Mouse (Mus musculus): ENCODE results near the gene Eif4g1. TPM values are rescaled to one million over a fixed set of nuclear protein-coding genes. Genes with fewer than 3 reads are reported as not detected.

The Eif4g1 gene
- polyA plus RNA-seq, 1 experiment = 96.5 TPM

DNA sequence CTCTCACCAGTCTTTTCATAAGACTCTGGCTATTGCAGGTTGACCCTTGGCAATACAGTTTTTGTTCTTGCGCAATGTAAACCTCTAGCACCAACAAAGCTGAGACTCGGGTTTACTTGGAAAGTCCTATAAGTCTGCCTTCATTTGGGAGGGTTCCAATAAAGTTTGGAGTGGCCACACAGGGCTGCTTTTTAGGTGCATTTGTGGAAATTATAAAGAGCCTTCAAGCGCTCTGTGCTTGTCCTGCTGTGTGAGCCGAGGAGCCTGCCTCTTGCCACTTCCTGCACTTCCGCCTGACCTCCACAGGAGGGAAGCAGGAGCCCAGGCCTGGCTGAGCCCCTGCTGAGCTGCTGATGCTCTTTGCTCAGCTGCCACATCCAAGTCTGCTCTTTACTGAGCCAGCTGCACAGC lies 56.2 kb downstream of the Eif4g1 start:
- H3K27ac ChIP-seq (ENCODE audit: insufficient read depth, low read depth, low read length) = no peak overlapping the region
- 45% methylated on average over 5 of the region's 5 CpGs for WGBS
- H3K4me3 ChIP-seq (ENCODE audit: insufficient read depth, low read depth, low read length) = no peak overlapping the region
- no peak for TF ChIP-seq POLR2A (IDR thresholded peaks at IDR 0.05; ENCODE audit: insufficient read depth, low read depth, low read length)
- peak; percentile 68 for TF ChIP-seq CTCF (IDR thresholded peaks at IDR 0.05; ENCODE audit: insufficient read depth, low read depth, low read length)
- no peaks in the 10 kb centered on the region for H3K4me1 ChIP-seq (ENCODE audit: control insufficient read depth, insufficient read depth, low read length)

- TF ChIP-seq CTCF (IDR thresholded peaks at IDR 0.05; ENCODE audit: insufficient read depth, low read depth, low read length) (no peak), POLR2A (IDR thresholded peaks at IDR 0.05; ENCODE audit: insufficient read depth, low read depth, low read length) (no peak)
- Histone ChIP-seq H3K27ac (ENCODE audit: insufficient read depth, low read depth, low read length) (no peak overlapping the region), H3K4me3 (ENCODE audit: insufficient read depth, low read depth, low read length) (no peak overlapping the region), H3K4me1 (ENCODE audit: control insufficient read depth, insufficient read depth, low read length) (no peaks in the 10 kb centered on the region)
- 93% methylated on average over 7 of the region's 7 CpGs for WGBS
Observed at GRCm38 (mm10) chr16:20725321-20725720, 57.2 kb downstream of the Eif4g1 start.

- no peak overlapping the region for H3K27ac ChIP-seq (ENCODE audit: insufficient read depth, low read depth, low read length)
- TF ChIP-seq POLR2A (IDR thresholded peaks at IDR 0.05; ENCODE audit: insufficient read depth, low read depth, low read length) (no peak), CTCF (IDR thresholded peaks at IDR 0.05; ENCODE audit: insufficient read depth, low read depth, low read length) (no peak)
- WGBS = 89% methylated on average over 4 of the region's 4 CpGs
Observed at GRCm38 (mm10) chr16:20725750-20726149, 57.6 kb downstream of the Eif4g1 start.

GRCm38 (mm10) chr16:20726384-20726783 lies 58.3 kb downstream of the Eif4g1 start:
- Histone ChIP-seq H3K4me1 (ENCODE audit: control insufficient read depth, insufficient read depth, low read length) (no peaks in the 10 kb centered on the region), H3K27ac (ENCODE audit: insufficient read depth, low read depth, low read length) (no peak overlapping the region), H3K4me3 (ENCODE audit: insufficient read depth, low read depth, low read length) (no peak overlapping the region)
- TF ChIP-seq POLR2A (IDR thresholded peaks at IDR 0.05; ENCODE audit: insufficient read depth, low read depth, low read length) = no peak
- no peak for TF ChIP-seq CTCF (IDR thresholded peaks at IDR 0.05; ENCODE audit: insufficient read depth, low read depth, low read length)
- 71% methylated on average over 1 of the region's 1 CpGs for WGBS

More at GRCm38 (mm10) chr16:20725750-20726149, 57.6 kb downstream of the Eif4g1 start:
- Histone ChIP-seq H3K4me1 (ENCODE audit: control insufficient read depth, insufficient read depth, low read length) (no peaks in the 10 kb centered on the region), H3K4me3 (ENCODE audit: insufficient read depth, low read depth, low read length) (no peak overlapping the region)

- H3K4me1 ChIP-seq (ENCODE audit: control insufficient read depth, insufficient read depth, low read length) = peaks cover 12% of the 10 kb centered on the region
- no peak overlapping the region for H3K4me3 ChIP-seq (ENCODE audit: insufficient read depth, low read depth, low read length)
- H3K27ac ChIP-seq (ENCODE audit: insufficient read depth, low read depth, low read length) = no peak overlapping the region
- TF ChIP-seq CTCF (IDR thresholded peaks at IDR 0.05; ENCODE audit: insufficient read depth, low read depth, low read length) (no peak), POLR2A (IDR thresholded peaks at IDR 0.05; ENCODE audit: insufficient read depth, low read depth, low read length) (no peak)
- WGBS = 59% methylated on average over 5 of the region's 5 CpGs
Observed at GRCm38 (mm10) chr16:20730293-20730711, 62.2 kb downstream of the Eif4g1 start.

DNA sequence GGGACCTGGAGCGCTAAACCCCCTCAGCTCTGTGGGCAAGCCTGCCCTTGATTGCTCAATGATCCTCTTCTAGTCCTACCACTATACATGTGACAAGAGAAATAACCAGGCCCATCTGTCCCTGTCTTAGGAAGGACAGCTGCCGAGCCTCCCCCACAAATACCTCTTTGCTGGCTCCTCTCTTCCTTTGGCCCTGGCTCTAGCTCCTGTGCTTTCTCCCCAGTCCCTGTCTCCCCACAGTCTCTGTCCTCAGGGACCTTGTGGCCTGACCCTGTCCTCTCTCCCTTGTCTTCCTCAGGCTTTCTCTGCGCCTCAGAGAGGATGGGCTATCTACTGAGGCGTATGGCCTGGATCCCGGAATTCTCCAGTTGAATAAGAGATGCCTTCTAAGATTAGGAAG lies 63.6 kb downstream of the Eif4g1 start:
- Histone ChIP-seq H3K4me3 (ENCODE audit: insufficient read depth, low read depth, low read length) (no peak overlapping the region), H3K4me1 (ENCODE audit: control insufficient read depth, insufficient read depth, low read length) (peaks cover 12% of the 10 kb centered on the region), H3K27ac (ENCODE audit: insufficient read depth, low read depth, low read length) (no peak overlapping the region)
- TF ChIP-seq CTCF (IDR thresholded peaks at IDR 0.05; ENCODE audit: insufficient read depth, low read depth, low read length) (no peak), POLR2A (IDR thresholded peaks at IDR 0.05; ENCODE audit: insufficient read depth, low read depth, low read length) (no peak)
- WGBS = 78% methylated on average over 5 of the region's 5 CpGs

DNA sequence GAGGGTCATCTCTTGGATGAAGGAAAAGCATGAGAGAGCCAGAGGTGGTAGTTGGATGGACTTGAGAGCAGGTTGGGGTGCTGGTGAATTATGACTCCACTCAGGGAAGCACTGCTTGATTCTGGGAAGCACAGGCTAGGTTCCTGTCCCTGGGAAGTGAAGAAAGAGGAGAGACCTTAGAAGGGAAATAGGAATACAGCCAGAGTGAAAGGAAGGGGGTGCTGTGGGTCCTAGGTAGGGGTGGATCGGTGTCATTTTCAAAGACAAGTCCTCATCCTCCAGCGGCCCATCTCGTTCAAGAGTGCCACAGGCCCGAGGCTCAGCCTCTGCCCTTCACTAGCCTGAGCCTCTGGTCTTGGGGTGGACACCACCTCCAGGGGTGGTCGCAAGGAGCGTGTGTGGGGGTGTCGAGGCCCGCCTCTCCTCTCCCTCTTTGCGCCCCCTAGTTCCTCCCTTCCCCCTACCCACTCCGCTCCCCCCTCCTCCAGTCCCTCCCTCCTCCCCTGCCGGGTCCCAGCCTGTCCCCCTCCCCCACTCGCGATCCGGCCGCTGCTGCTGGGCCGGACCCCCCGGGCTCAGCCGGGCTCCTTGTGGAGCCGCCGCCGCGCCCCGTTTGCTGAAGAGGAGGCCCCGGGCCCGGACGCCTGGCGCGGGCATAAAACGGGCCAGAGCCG lies 64.3 kb downstream of the Eif4g1 start:
- TF ChIP-seq POLR2A (IDR thresholded peaks at IDR 0.05; ENCODE audit: insufficient read depth, low read depth, low read length) (no peak), CTCF (IDR thresholded peaks at IDR 0.05; ENCODE audit: insufficient read depth, low read depth, low read length) (no peak)
- Histone ChIP-seq H3K4me3 (ENCODE audit: insufficient read depth, low read depth, low read length) (peak overlapping the region; percentile 64), H3K27ac (ENCODE audit: insufficient read depth, low read depth, low read length) (no peak overlapping the region), H3K4me1 (ENCODE audit: control insufficient read depth, insufficient read depth, low read length) (peaks cover 12% of the 10 kb centered on the region)
- WGBS = 3% methylated on average over 30 of the region's 30 CpGs

DNA sequence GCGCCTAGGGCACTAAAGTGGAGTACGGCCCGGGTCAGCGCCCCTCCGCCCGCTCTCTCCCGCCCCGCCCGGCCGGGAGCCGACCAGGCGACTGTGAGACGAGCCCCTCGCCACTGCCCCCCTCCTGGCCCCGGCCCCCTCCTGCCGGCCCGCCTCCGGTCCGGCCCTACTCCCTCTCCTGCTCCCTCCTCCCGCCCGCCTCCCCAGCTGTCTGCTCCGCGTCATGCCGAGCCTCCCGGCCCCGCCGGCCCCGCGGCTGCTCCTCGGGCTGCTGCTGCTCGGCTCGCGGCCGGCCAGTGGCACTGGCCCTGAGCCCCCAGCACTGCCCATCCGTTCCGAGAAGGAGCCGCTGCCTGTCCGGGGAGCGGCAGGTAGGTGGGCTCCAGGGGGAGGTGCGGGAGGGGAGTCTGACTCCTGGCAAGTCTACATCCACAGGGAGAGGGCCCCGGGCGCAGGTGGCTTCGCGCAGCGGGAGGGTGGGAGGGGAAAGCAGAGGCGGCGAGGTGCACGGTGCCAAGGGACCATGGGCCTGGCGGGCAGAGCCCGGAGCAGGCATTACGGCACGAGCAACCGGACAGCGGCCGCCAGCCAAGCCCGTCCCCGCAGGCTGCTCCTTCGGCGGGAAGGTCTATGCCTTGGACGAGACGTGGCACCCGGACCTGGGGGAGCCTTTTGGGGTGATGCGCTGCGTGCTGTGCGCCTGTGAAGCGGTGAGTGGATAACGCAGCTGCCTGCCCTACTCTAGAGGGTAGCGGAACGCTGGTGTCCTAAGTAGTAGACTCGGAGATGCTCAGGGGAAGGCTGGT lies 65.0 kb downstream of the Eif4g1 start, which contains the start of gene Chrd:
Gene Chrd, plus strand, starts transcription at position 203 of the 806 bp plus-strand sequence.
- no peak within 1 kb of the TSS for H3K27ac ChIP-seq (ENCODE audit: insufficient read depth, low read depth, low read length)
- under 1% methylated on average over 68 of the region's 70 CpGs for WGBS
- TF ChIP-seq CTCF (IDR thresholded peaks at IDR 0.05; ENCODE audit: insufficient read depth, low read depth, low read length) (no peak), POLR2A (IDR thresholded peaks at IDR 0.05; ENCODE audit: insufficient read depth, low read depth, low read length) (no peak)
- peaks cover 12% of the 10 kb centered on the region for H3K4me1 ChIP-seq (ENCODE audit: control insufficient read depth, insufficient read depth, low read length)
- H3K4me3 ChIP-seq (ENCODE audit: insufficient read depth, low read depth, low read length) = peak within 1 kb of the TSS; percentile 64
